Mouse (Mus musculus): Measurements from ENCODE around the gene Slc15a5. TPM values are rescaled to one million over a fixed set of nuclear protein-coding genes. Genes with fewer than 3 reads are reported as not detected.

Gene Slc15a5
- polyA plus RNA-seq (2015; fragmentation: Nextera tagmentation; extraction: Ambion mirVana) = not detected in 2 replicates

GRCm38 (mm10) chr6:138079816-138080215, at the start of gene Slc15a5:
Gene Slc15a5, minus strand, starts transcription at chr6:138079916.

Other genes with a start within 250 kb of the Slc15a5 start
- 121 and 162 TPM in 2 replicates for gene Mgst1, start 60.4 kb upstream of the Slc15a5 start, polyA plus RNA-seq (2015; fragmentation: Nextera tagmentation; extraction: Ambion mirVana)

Data from spleen, postnatal 0 days (tissue).